Mouse (Mus musculus): Measurements from ENCODE around the gene Gm10663.

Gm10663 gene

DNA sequence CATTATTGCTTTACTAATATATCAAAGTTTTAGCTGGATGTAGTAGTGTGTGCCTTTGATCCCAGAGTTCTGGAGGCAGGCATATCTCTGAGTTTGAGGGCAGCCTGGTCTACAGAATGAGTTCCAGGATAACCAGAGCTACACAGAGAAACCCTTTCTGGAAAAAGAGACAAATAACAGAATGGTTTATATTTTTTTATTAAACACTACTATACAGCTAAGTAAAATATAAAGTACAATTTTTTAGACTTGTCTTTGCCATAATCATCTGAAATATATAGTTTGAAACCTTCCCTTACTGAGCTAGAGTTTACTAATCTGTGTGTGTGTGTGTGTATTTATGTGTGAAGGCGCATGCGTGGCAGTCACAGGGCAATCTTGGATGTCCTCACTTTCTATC lies at the start of gene Gm10663:
TSS of gene Gm10663 (plus strand) at position 301 of the 400 bp plus-strand sequence.
- no peak for DNase-seq

DNA sequence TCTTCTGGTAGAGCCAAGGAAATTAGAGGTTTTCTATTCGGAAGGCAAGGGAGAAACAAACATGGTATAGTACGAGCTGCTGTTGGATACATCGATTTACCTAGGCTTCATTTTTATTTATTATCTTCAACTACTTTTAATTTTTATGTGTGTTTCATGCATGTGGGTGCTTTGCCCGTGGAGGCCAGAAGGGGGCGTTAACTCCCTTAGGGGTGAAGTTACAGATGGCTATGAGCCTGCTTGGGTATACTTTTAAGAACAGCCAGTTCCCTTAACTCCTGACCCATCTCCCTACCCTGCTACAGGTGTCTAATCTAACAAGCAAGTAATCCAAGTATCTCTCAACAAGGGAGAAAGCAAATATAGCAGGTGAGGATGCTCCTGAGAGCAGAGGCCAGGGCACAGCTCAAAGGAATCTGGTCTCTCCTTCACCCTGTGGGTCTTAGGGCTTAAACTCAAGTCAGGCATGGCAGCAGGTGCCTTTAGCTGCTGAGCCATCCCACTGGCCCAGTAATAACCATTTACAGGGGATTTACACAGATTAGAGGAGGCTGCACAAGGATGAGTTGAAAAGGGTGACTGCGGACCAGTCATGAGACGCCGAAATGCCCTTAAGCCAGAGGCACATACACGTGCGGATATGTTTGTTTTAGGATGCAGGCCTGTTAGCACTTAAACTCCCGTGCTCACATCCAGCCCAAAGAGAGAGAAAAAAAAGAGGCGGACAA lies 45.7 kb upstream of the Gm10663 start:
- DNase-seq, result no peak

DNA sequence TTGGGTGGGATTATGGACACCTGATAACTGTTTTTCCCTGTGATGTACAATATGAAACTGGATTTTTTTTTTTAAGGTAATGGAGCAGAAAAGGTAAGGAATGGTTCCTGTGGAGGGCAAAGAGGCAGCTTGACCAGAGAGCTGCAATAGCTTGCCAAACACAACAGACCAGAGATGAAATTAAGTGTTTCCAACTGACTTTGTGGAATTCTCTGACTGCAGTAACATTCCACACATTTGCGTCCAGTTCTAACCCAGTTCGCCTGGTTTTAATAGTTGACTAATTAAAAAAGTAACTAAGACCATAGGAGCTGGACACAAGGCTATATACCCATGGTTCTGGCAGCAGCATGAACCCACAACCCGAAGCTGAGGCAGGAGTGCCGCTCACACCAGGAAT lies 45.1 kb upstream of the Gm10663 start:
- DNase-seq, result peak; percentile 22

DNA sequence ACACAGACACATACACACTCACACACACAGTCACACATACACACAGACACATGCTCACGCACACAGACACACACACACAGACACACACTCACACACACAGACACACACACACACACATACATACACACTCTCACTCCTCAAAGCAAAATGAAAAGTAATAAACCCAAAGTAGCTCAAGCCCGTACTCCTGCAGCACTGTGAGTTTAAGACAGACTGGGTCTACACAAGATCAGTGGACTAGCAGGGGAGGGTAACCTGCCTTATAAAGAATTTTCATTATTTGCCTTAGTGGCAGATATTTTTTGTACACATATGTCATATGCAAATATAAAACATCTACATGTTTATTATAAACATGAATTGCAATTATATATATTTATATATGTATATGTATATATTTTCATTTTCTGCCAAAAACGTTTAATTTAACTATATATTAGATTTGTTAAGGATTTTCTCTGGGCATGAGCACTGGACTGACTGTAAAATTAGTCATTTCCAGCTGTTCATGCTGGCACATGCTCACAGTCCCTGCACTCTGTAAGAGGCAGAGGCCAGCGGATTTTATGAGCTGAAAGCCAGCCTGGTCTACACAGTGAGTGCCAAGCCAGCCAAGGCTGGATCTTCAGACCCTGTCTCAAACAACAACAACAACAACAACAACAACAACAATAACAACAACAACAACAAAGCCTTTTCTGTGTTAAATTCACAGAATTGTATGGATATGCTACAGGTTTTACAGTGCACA lies 43.9 kb upstream of the Gm10663 start:
- DNase-seq, result no peak

DNA sequence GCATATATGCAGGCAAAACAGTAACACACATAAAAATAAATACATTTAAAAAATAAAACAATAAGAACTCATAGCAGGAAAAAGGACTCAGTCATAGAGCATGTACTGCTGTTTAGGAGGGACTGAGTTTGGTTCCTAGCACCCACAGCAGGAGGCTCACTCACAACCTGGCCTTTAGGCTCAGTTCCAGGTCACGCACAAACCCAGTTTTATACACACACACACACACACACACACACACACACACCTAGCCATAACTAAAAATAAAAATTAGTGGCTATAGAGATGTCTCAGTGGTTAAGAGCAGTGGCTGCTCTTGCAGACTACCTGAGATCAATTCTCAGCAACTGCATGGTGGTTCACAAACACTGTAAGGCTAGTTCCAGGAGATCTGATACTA lies 42.7 kb upstream of the Gm10663 start:
- no peak for DNase-seq

DNA sequence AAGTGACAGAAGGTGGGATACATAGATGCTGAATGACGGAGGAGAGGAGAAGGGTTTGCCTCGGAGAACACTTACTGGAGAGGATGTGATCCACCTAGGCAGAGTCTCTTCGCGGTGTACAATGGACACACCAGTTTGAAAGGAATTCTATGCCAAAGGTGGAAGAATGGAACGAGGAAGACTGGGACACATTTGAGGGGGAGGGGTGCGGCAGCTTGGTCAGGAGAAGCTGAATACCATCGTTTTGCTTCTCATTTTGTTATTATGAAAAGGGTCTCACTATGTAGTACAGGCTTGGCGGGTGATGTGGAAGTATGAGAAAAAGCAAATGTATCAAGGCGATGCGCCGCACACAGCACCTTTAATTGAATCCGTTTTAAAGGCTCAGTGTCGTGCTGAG lies 41.8 kb upstream of the Gm10663 start:
- no peak for DNase-seq

DNA sequence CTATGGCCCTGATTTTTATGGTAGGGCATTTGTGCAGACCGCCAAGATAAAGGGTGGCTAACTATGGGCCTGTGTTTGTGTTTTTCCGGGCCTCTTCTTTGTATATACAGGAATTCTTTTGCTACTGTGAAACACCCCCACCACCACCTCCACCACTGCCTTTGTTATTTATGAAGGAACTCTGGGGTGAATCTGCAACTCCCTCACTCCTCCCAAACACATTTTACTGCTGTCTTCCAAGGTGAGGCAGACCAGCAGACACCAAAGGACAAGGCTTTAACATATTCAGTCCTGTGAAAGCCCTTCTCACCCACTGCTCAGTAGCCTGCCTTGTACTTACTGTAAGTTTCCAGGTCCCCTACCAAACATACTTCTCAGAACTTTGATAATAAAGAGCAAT lies 40.7 kb upstream of the Gm10663 start:
- no peak for DNase-seq

DNA sequence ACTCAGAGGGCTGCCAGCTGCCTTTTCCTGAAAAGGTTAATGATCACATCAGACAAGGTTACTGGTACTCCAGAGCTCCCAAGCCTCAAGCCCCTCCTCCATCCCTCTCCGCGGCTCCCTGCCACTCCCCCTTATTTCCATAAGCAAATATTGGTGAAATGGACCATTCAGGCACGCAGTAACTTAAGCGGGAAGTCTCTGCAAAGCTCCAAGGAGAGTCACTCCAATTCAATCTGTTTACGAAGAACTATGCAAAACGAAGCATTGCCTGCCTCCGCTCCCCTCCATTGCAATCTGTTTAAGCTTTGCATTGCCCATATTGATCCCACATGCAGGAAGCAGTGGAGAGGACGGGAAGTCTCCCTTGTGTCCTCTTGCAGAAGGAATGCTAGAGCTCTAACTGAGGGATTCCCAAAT lies 37.7 kb upstream of the Gm10663 start, which contains the start of gene Apela:
TSS of gene Apela (minus strand) at position 220 of the 417 bp plus-strand sequence.
- DNase-seq, result peak; percentile 70

DNA sequence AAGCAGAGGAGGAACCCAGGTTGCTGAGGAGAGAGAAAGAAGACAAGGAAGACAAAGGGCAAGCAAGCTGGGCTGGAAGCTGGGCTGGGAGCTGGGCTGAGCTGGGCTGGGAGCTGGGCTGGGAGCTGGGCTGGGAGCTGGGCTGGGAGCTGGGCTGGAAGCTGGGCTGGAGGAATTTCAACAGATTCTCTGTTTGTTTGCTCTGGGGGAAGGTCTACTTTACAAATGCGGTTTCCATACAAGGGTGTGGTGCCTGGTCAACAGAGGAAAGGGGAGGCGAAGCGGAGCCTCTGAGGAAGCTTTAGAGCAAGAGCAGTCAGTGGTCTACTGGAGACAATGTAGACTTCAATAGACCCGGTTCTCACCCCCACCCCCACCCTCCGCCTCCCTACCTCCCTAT lies 28.3 kb upstream of the Gm10663 start:
- no peak for DNase-seq

DNA sequence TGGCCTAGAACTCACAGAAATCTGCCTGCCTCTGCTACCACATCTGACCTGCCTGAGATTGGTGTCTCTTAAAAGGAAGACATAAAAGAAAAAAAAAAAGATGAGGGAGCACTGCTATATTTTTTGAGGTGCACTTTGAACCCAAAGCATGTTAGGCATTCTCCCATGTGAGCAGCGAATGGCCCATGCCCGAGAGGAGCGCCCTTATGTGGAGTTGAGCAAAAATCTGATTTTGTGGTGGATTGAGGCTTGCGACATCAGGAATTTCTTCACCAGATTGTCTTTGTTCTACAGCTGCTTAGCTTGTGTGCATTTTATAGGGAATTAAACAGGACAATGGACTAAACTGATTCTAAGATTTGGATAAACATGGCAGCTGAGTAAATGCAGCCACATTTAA lies 27.6 kb upstream of the Gm10663 start:
- DNase-seq, result no peak

DNA sequence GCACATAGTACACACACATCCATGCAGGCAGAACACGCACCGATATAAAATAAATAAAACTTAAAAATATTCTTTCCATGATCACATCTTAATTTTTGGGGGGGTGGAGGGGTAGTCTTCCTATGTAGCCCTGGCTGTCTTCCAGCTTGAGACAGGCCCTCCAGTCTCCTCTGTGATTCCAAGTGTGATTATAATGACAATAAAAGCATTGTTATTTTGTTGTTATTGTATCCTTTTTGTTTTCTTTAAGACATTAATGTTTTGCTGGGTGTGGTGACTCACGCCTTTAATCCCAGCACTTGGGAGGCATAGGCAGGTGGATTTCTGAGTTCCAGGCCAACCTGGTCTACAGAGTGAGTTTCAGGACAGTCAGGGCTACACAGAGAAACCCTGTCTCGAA lies 27.0 kb upstream of the Gm10663 start:
- no peak for DNase-seq

DNA sequence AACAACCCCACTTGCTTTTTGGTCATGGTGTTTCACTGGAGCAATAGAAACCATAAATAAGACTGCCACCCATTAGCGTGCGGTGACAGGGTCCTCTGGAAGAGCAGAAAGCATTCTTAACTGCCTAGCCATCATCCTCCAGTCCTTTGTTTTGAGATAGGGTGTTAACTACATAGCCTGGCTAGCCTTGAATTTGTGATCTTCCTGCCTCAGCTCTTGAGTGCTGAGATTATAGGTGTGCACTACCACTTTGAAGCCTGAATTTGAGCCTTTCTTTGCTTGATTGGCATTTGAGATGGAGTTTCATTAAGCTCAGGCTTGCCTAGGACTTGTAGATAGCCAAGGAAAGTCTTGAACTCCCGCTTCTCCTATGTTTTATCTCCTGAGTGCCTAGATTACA lies 21.3 kb upstream of the Gm10663 start:
- no peak for DNase-seq

DNA sequence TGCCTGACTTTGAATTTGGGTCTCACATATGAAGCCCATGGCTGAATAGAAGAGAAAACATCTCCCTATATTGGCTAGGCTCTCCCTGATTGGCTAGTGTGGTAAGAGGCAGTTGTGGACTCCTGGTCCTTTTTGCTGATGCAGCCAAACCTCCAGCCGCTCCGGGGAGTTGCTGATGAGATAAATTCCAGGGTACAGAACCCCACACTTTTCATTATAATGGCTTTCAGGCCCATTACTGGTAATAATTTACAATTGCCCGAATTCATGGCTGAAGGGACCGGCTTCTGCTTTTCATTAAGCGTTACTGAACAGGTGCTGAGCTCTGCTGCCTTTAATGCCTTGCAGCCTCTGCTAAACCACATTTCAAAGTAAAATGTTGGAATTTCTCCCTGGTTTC lies 20.9 kb upstream of the Gm10663 start:
- no peak for DNase-seq

DNA sequence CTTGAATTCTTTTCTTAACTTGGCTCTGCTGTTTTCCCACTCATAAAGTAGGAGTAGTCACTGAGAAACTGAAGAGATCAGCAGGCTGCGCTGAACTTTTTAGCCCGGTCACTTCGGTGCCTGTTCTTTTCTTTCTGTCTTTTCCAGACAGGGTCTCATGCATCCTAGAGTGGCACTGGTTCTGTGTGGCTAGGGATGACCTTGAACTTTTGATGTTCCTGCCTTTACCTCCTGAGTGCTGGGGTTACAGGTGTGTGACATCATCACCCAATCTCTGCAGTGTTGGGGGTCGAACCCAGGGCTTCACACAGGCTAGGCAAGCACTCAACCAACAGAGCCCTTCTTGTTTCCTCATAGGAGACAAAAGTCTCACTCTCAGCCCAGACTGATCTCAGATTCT lies 18.1 kb upstream of the Gm10663 start:
- DNase-seq, result no peak

DNA sequence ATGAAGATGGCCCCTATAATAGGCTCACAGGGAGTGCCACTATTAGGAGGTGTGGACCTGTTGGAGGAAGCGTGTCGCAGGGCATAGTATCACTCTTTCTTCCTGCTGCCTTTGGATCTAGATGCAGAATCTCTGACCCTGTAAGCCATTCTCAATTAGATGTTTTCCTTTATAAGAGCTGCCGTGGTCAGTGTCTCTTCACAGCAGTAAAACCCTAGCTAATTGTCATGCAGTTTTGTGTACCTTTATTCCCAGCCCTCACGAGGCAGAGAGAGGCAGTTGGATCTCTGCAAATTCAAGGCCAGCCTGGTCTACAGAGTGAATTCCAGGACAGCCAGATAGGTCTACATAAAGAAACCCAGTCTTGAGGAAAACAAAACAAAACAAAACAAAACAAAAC lies 12.6 kb upstream of the Gm10663 start:
- no peak for DNase-seq

DNA sequence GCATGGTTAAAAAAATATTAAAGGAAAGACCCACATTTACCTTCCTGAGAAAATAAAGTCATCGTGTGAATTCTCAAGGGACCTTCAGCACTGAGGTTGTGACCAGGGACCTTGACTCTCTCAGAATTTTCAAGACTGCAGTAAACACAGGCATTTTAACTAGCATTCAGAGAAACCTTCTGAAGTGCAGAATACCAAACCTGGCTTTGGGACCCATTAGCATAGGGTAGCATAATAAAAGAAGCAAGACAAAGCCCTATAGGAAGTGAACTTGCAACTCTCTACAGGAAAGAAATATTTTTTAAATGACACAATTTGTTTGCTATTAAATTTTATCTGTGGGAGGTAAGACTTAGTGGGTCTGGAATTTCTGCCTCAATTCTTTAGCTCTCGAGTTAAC lies 10.8 kb upstream of the Gm10663 start:
- no peak for DNase-seq

DNA sequence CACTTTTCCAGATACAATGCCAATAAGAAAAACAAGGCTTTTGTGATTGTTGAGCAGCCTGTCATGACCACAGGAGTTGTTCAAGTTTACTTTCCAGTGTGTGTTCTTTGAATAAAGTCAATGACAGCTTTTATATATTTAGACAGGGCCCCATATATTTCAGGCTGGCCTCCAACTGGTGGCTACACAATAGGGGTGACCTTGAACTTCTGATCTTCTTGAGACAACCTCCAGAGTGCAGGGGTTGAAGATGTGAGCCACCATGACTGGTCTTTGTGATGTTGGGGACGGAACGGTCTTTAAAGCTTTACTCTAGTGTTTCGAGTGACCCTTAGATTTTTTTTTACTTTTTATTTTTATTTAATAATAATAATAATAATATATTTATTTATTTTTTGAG lies 9.2 kb upstream of the Gm10663 start:
- DNase-seq, result no peak

DNA sequence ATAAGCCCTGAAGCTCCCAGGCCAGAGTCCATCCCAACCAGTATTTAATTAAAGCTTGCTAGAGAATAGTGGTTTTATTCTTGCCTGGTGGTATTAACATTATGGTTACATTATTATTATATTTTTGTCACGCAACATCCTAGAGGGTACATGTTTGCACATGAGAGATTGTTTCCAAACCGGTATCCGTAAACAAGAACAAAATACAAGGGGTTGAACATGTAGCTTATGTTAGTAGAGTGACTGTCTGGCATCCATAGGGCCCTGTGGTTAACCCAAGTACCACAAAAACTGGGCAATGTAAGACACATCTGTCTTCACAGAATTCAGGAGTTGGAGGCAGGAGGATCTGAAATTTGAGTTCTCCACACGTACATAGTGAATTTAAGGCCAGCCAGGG lies 7.8 kb upstream of the Gm10663 start:
- DNase-seq, result no peak

DNA sequence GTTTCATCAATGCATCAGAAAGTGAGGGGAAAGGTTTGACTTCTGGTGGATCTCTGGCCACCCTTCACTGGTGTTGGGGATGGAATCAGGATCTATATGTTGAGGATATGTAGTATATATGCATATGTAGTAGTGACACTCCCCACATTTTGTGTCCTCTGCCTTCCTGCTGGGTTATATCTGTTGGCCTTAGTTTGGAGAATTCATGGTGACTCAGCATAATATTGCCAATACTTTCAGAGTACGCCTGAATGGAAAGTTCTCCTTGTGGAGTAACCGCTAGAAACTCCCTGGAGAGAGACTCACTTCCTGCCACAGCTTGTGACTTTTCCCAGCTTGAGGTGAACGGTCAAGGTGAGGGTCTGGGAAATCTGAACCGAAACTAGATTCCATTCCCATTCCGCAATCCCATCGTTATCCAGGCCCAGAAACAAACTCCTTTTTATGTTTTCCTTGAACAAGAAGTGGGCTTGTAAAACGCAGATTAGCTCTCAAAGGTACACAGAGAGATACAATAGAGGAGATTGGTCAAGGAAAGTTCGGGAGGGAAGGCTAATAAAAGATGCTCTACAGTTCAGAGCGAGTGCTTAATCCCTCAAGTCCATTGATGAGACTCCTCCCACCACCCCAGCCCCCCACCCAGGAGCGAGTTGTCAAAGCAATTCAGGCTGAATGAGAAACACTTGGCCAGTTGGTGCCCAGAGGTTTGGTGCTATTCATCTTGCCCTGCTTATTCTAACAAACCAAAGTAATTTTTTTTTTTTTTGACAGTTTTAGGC lies 7.0 kb upstream of the Gm10663 start:
- DNase-seq, result no peak

DNA sequence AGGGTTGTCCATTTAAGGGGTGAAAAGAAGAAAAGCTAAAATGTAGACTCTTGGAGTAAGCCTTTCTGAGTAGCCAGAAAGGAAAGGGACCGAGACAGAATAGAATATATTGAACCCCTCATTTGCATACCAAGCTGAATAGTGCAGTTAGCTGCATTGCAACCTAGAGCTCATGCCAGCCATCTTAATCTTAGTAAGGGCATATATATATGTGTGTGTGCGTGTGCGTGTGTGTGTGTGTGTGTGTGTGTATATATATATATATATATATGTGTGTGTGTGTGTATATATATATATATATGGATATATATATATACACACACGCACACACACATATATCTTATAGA lies 6.4 kb upstream of the Gm10663 start:
- DNase-seq, result no peak

DNA sequence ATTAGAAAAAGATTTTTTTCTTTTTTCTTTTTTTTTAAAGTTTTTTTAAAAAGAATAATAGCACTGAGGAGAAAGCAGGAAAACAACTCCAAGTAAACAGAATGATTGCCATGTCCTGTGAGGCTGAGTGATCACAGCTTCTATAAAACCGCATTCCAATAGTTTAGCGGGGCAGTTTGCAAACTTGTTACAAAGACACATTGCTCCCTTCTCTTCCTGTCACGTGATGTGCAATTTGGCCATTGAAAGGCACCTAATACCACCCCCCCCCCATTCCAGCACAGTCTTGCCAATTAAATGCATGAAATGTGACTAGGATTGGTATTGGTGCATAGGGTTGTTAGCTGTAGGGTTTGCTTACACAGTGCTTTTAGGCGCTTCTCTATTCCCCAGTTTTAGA lies 3.8 kb upstream of the Gm10663 start:
- no peak for DNase-seq

DNA sequence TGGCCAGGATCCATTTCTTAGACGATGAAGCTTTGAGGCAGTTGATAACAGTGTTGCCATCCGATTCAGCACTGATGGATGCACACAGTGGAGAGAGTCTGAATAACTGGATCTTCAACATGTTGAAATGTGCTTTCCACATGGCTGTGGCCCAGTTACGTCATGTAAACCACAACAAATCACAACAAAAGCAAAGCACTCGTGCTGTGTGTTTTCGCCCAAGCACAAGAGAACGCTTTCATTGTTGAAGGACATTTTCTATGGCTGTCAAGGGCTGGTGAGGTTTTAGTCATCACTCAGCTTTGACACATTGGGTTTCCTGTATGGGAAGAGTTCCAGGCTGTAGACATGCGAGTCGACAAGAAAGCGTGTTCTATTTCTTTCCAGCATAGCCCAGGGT lies 5.9 kb downstream of the Gm10663 start:
- DNase-seq, result no peak

DNA sequence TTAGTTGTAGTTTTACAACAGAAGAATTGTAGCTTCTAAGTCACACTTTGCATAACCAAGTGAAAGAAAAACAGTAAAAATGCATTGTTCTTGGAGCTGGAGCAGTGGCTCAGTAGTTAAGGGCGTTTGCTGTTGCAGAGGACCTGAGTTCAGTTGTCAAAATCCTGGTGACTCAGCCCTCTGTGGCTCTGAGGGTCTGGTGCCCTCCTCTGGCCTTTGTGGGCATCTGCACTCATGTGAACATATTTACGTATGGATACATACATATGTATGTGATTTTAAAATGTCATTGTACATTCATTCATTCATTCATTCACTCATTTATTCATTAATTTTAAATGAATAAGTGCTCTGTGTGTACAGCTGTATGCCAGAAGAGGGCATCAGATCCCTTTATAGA lies 10.8 kb downstream of the Gm10663 start:
- no peak for DNase-seq

DNA sequence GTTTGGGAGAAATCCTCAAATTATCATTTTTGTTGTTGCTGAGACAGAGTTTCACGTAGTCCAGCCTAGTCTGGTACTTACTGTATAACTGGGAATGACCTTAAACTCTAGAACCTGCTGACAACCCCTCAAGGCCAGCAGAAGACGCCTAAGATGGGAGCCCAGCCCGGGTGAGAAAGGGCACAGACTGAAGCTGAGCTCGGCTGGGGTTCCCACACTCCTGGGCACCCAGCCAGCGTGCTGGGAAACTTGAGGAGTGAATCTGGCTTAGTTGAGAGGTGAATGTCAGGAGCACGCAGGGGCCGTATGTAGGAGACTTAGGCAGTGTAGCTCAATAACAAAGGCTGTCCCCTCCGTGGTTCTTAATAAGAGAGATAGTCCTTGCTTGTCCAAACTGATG lies 12.9 kb downstream of the Gm10663 start:
- no peak for DNase-seq

Data from kidney, adult 9 months (tissue).